Mouse (Mus musculus): ENCODE results near the gene Defb19. TPM values are rescaled to one million over a fixed set of nuclear protein-coding genes. Genes with fewer than 3 reads are reported as not detected.

Defb19 gene
- polyA plus RNA-seq, 1 experiment from 2014 or later: not detected

GRCm38 (mm10) chr2:152600076-152600475 is 20.0 kb upstream of the Defb19 start:
- 84% methylated on average over 6 of the region's 6 CpGs for WGBS
- Histone ChIP-seq H3K9ac (ENCODE audit: low read depth, low read length) (no peak overlapping the region), H3K9me3 (replicated peaks; ENCODE audit: control insufficient read depth, low read length, poor library complexity, severe bottlenecking) (no peaks in the 10 kb centered on the region), H3K4me2 (ENCODE audit: low read length) (no peak overlapping the region), H3K4me1 (ENCODE audit: control insufficient read depth, insufficient read depth, low read length) (no peaks in the 10 kb centered on the region), H3K4me3 (ENCODE audit: low read depth, low read length) (no peak overlapping the region), H3K36me3 (ENCODE audit: control insufficient read depth, insufficient read depth, low read length) (no peaks in the 10 kb centered on the region), H3K27me3 (ENCODE audit: control insufficient read depth, insufficient read depth, low read depth, low read length) (no peaks in the 10 kb centered on the region), H3K27ac (ENCODE audit: low read length) (no peak overlapping the region)
- no peak for ATAC-seq

DNA sequence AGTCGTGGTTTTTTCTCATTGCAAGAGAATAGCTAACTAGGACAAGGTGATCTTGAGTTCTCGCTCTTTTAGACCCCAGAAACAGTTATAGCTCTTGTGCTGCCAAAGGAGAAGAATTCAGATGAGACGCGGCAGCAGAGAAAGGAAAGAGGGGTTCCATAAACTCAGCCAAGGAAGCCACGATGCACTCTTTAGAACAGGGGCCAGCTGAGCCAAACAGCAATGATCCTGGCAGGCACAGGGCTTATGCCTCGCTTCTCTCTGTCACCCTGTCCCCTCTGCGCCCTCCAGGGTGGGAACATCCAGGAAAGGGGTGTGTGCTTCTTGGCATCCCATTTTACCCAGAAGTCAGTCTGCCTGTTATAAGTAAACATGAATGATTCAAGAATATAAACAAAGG is 19.2 kb upstream of the Defb19 start, which contains the start of gene Defb45:
Defb45 (minus strand) TSS at position 101 of the 400 bp plus-strand sequence.
- no peaks in the 10 kb centered on the region for H3K9me3 ChIP-seq (replicated peaks; ENCODE audit: control insufficient read depth, low read length, poor library complexity, severe bottlenecking)
- no peaks in the 10 kb centered on the region for H3K36me3 ChIP-seq (ENCODE audit: control insufficient read depth, insufficient read depth, low read length)
- no peak within 1 kb of the TSS for H3K27ac ChIP-seq (ENCODE audit: low read length)
- H3K4me1 ChIP-seq (ENCODE audit: control insufficient read depth, insufficient read depth, low read length): no peaks in the 10 kb centered on the region
- H3K9ac ChIP-seq (ENCODE audit: low read depth, low read length): no peak within 1 kb of the TSS
- H3K4me2 ChIP-seq (ENCODE audit: low read length): no peak within 1 kb of the TSS
- no peaks in the 10 kb centered on the region for H3K27me3 ChIP-seq (ENCODE audit: control insufficient read depth, insufficient read depth, low read depth, low read length)
- 66% methylated on average over 7 of the region's 7 CpGs for WGBS
- ATAC-seq: no peak
- no peak within 1 kb of the TSS for H3K4me3 ChIP-seq (ENCODE audit: low read depth, low read length)

DNA sequence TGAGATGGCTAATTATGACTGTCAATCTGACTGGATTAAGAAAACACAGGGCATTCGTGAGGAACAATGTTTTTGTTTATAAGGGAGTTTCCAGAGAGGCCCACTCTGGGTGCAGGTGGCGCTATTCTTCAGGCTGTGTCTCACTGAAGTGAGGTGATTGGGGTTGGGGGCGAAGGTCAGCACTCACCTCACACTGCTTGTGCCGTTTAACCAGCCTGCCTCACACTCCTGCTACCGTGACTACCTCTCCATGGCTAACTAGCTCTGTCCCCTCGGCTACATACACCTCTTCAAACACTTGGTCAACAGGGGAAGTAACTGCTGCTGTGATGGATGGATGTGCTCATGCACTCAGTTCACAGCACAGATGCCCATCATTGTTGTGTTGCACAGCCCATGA is 8.9 kb upstream of the Defb19 start:
- Histone ChIP-seq H3K27ac (ENCODE audit: low read length) (no peak overlapping the region), H3K4me1 (ENCODE audit: control insufficient read depth, insufficient read depth, low read length) (no peaks in the 10 kb centered on the region), H3K9me3 (replicated peaks; ENCODE audit: control insufficient read depth, low read length, poor library complexity, severe bottlenecking) (no peaks in the 10 kb centered on the region), H3K4me2 (ENCODE audit: low read length) (no peak overlapping the region), H3K27me3 (ENCODE audit: control insufficient read depth, insufficient read depth, low read depth, low read length) (no peaks in the 10 kb centered on the region), H3K4me3 (ENCODE audit: low read depth, low read length) (no peak overlapping the region), H3K36me3 (ENCODE audit: control insufficient read depth, insufficient read depth, low read length) (no peaks in the 10 kb centered on the region), H3K9ac (ENCODE audit: low read depth, low read length) (no peak overlapping the region)
- WGBS: 48% methylated on average over 6 of the region's 6 CpGs
- no peak for ATAC-seq

- H3K4me3 ChIP-seq (ENCODE audit: low read depth, low read length): no peak overlapping the region
- H3K9me3 ChIP-seq (replicated peaks; ENCODE audit: control insufficient read depth, low read length, poor library complexity, severe bottlenecking): no peaks in the 10 kb centered on the region
- 47% methylated on average over 2 of the region's 2 CpGs for WGBS
- H3K27me3 ChIP-seq (ENCODE audit: control insufficient read depth, insufficient read depth, low read depth, low read length): no peaks in the 10 kb centered on the region
- H3K9ac ChIP-seq (ENCODE audit: low read depth, low read length): no peak overlapping the region
- no peak overlapping the region for H3K4me2 ChIP-seq (ENCODE audit: low read length)
- H3K27ac ChIP-seq (ENCODE audit: low read length): no peak overlapping the region
- no peak for ATAC-seq
- H3K4me1 ChIP-seq (ENCODE audit: control insufficient read depth, insufficient read depth, low read length): no peaks in the 10 kb centered on the region
- H3K36me3 ChIP-seq (ENCODE audit: control insufficient read depth, insufficient read depth, low read length): no peaks in the 10 kb centered on the region
Measured at GRCm38 (mm10) chr2:152588450-152588849, 8.3 kb upstream of the Defb19 start.

- 74% methylated on average over 4 of the region's 4 CpGs for WGBS
- H3K4me2 ChIP-seq (ENCODE audit: low read length): no peak overlapping the region
- ATAC-seq: no peak
Measured at GRCm38 (mm10) chr2:152586926-152587560, 6.9 kb upstream of the Defb19 start.

DNA sequence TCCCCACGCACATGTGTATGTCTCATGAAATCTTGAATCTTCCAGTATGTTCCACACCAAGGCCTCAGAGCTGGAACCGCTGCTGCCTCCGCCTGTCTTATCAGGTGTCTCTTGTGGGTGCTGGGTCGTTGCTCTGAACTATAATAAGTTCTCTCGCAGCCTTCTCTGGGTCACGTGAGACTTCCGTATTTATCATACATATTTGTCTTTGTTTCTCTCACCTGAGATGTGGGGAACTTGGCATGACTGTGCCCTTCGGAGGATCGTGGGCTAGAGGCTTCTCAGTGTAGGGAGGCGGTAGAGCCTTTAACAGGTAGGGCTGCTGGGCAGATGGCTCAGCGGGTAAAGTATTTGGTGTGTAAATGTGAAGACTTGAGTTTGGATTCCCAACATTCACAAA is 500 bp upstream of the Defb19 start:
- no peak overlapping the region for H3K4me3 ChIP-seq (ENCODE audit: low read depth, low read length)
- no peak overlapping the region for H3K9ac ChIP-seq (ENCODE audit: low read depth, low read length)
- no peak overlapping the region for H3K4me2 ChIP-seq (ENCODE audit: low read length)
- H3K27ac ChIP-seq (ENCODE audit: low read length): no peak overlapping the region
- H3K9me3 ChIP-seq (replicated peaks; ENCODE audit: control insufficient read depth, low read length, poor library complexity, severe bottlenecking): no peaks in the 10 kb centered on the region
- H3K4me1 ChIP-seq (ENCODE audit: control insufficient read depth, insufficient read depth, low read length): no peaks in the 10 kb centered on the region
- no peaks in the 10 kb centered on the region for H3K36me3 ChIP-seq (ENCODE audit: control insufficient read depth, insufficient read depth, low read length)
- 91% methylated on average over 11 of the region's 11 CpGs for WGBS
- no peak for ATAC-seq
- H3K27me3 ChIP-seq (ENCODE audit: control insufficient read depth, insufficient read depth, low read depth, low read length): no peaks in the 10 kb centered on the region

More at GRCm38 (mm10) chr2:152586926-152587560, 6.9 kb upstream of the Defb19 start:
- H3K9me3 ChIP-seq (replicated peaks; ENCODE audit: control insufficient read depth, low read length, poor library complexity, severe bottlenecking): no peaks in the 10 kb centered on the region
- H3K4me3 ChIP-seq (ENCODE audit: low read depth, low read length): no peak overlapping the region
- H3K4me1 ChIP-seq (ENCODE audit: control insufficient read depth, insufficient read depth, low read length): no peaks in the 10 kb centered on the region
- no peak overlapping the region for H3K9ac ChIP-seq (ENCODE audit: low read depth, low read length)
- H3K36me3 ChIP-seq (ENCODE audit: control insufficient read depth, insufficient read depth, low read length): no peaks in the 10 kb centered on the region
- no peaks in the 10 kb centered on the region for H3K27me3 ChIP-seq (ENCODE audit: control insufficient read depth, insufficient read depth, low read depth, low read length)
- H3K27ac ChIP-seq (ENCODE audit: low read length): no peak overlapping the region

- no peak for ATAC-seq
- Histone ChIP-seq H3K9me3 (replicated peaks; ENCODE audit: control insufficient read depth, low read length, poor library complexity, severe bottlenecking) (no peaks in the 10 kb centered on the region), H3K9ac (ENCODE audit: low read depth, low read length) (no peak overlapping the region), H3K36me3 (ENCODE audit: control insufficient read depth, insufficient read depth, low read length) (no peaks in the 10 kb centered on the region), H3K4me1 (ENCODE audit: control insufficient read depth, insufficient read depth, low read length) (no peaks in the 10 kb centered on the region), H3K27ac (ENCODE audit: low read length) (no peak overlapping the region), H3K4me3 (ENCODE audit: low read depth, low read length) (no peak overlapping the region), H3K4me2 (ENCODE audit: low read length) (no peak overlapping the region), H3K27me3 (ENCODE audit: control insufficient read depth, insufficient read depth, low read depth, low read length) (no peaks in the 10 kb centered on the region)
- 89% methylated on average over 8 of the region's 8 CpGs for WGBS
Measured at GRCm38 (mm10) chr2:152573484-152573883, 6.6 kb downstream of the Defb19 start.

DNA sequence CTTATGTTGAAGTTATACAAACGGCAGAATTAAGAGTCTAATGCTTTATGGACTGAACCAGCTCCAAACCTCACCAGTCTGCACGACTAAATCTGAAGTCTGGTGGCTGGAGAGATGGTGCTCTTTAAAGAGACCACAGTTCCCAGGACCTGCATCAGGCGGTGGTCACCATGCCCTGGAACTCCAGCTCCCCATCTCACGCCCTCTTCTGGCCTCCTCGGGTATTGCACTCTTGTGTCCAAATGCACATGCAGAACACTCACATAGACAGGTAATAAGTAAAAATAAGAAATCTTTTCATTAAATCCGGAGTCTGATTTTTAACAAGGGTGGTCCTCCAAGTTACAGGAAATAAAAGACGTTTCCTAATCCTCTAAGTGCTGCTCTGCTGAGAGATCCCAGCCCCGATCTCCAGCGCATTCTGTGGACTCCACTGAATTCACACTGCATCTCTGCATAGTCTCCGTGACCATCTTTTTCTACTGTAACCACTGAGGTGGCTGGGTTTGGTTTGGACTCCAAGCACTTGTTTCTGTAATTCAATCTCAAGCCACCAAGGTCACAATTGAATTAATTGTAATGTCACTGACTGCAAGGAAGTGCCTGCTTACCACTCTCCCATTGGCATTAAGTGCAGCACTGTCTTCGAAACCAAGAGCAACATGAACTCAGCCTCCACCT is 7.9 kb downstream of the Defb19 start, which contains the start of gene Defb21:
Defb21 (plus strand) TSS at position 631 of the 681 bp plus-strand sequence.
- WGBS: 62% methylated on average over 11 of the region's 11 CpGs
- Histone ChIP-seq H3K9me3 (replicated peaks; ENCODE audit: control insufficient read depth, low read length, poor library complexity, severe bottlenecking) (no peaks in the 10 kb centered on the region), H3K27me3 (ENCODE audit: control insufficient read depth, insufficient read depth, low read depth, low read length) (no peaks in the 10 kb centered on the region), H3K4me3 (ENCODE audit: low read depth, low read length) (no peak within 1 kb of the TSS), H3K4me2 (ENCODE audit: low read length) (no peak within 1 kb of the TSS), H3K36me3 (ENCODE audit: control insufficient read depth, insufficient read depth, low read length) (no peaks in the 10 kb centered on the region), H3K9ac (ENCODE audit: low read depth, low read length) (no peak within 1 kb of the TSS), H3K27ac (ENCODE audit: low read length) (no peak within 1 kb of the TSS), H3K4me1 (ENCODE audit: control insufficient read depth, insufficient read depth, low read length) (no peaks in the 10 kb centered on the region)
- no peak for ATAC-seq

DNA sequence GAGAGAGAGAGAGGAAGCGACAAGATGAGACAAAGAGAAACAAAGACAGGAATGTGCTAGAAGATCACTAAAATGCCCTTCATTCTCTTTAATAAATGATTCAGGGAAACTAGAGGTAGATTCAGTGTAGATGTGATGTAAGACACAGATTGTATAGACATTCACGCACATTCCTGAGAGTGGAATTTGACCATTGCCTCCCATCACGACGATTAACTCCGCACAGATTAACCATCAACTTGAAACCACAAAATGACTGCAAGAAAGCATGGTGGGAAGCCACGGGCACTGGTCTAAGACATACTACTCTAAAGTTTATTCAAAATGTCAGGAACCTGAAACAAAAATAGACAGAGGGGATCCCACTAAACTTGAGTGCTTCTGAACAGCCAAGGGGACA is 9.8 kb downstream of the Defb19 start:
- WGBS: 85% methylated on average over 6 of the region's 6 CpGs
- no peak for ATAC-seq
- Histone ChIP-seq H3K4me3 (ENCODE audit: low read depth, low read length) (no peak overlapping the region), H3K4me1 (ENCODE audit: control insufficient read depth, insufficient read depth, low read length) (no peaks in the 10 kb centered on the region), H3K4me2 (ENCODE audit: low read length) (no peak overlapping the region), H3K27me3 (ENCODE audit: control insufficient read depth, insufficient read depth, low read depth, low read length) (no peaks in the 10 kb centered on the region), H3K9me3 (replicated peaks; ENCODE audit: control insufficient read depth, low read length, poor library complexity, severe bottlenecking) (no peaks in the 10 kb centered on the region), H3K36me3 (ENCODE audit: control insufficient read depth, insufficient read depth, low read length) (no peaks in the 10 kb centered on the region), H3K27ac (ENCODE audit: low read length) (no peak overlapping the region), H3K9ac (ENCODE audit: low read depth, low read length) (no peak overlapping the region)

Measured in midbrain, embryonic 16.5 days (tissue).